Mouse (Mus musculus): ENCODE measurements around the gene Msh5. TPM values are rescaled to one million over a fixed set of nuclear protein-coding genes. Genes with fewer than 3 reads are reported as not detected.

The Msh5 gene
- total RNA-seq, 2 experiments from 2014 or later = 36.9 to 50.9 TPM

GRCm38 (mm10) chr17:35027277-35028068 is 19.1 kb downstream of the Msh5 start, which contains the start of gene Sapcd1:
Sapcd1 (minus strand) TSS chr17:35028016.
- no peak for ATAC-seq (replicated peaks; ENCODE audit: low FRiP score, poor library complexity, severe bottlenecking)

GRCm38 (mm10) chr17:35026206-35026605 is 20.3 kb downstream of the Msh5 start:
- no peak for ATAC-seq (replicated peaks; ENCODE audit: low FRiP score, poor library complexity, severe bottlenecking)

GRCm38 (mm10) chr17:35024691-35025488 is 21.7 kb downstream of the Msh5 start:
- no peak for ATAC-seq (replicated peaks; ENCODE audit: low FRiP score, poor library complexity, severe bottlenecking)

- ATAC-seq (replicated peaks; ENCODE audit: low FRiP score, poor library complexity, severe bottlenecking) = no peak
Observed at GRCm38 (mm10) chr17:35024261-35024660, 22.3 kb downstream of the Msh5 start.

- ATAC-seq (replicated peaks; ENCODE audit: low FRiP score, poor library complexity, severe bottlenecking) = no peak
Observed at GRCm38 (mm10) chr17:35023756-35024155, 22.8 kb downstream of the Msh5 start.

- ATAC-seq (replicated peaks; ENCODE audit: low FRiP score, poor library complexity, severe bottlenecking) = no peak
Observed at GRCm38 (mm10) chr17:35023221-35023620, 23.3 kb downstream of the Msh5 start.

GRCm38 (mm10) chr17:35022541-35023060 is 23.9 kb downstream of the Msh5 start:
- ATAC-seq (replicated peaks; ENCODE audit: low FRiP score, poor library complexity, severe bottlenecking) = no peak

GRCm38 (mm10) chr17:35021842-35022477 is 24.6 kb downstream of the Msh5 start:
- ATAC-seq (replicated peaks; ENCODE audit: low FRiP score, poor library complexity, severe bottlenecking) = no peak

- peak; percentile 71 for ATAC-seq (replicated peaks; ENCODE audit: low FRiP score, poor library complexity, severe bottlenecking)
Observed at GRCm38 (mm10) chr17:35021163-35021808, 25.3 kb downstream of the Msh5 start.

- no peak for ATAC-seq (replicated peaks; ENCODE audit: low FRiP score, poor library complexity, severe bottlenecking)
Observed at GRCm38 (mm10) chr17:35020551-35020950, 26.0 kb downstream of the Msh5 start.

GRCm38 (mm10) chr17:35019894-35020293 is 26.7 kb downstream of the Msh5 start:
- ATAC-seq (replicated peaks; ENCODE audit: low FRiP score, poor library complexity, severe bottlenecking) = no peak

GRCm38 (mm10) chr17:35018171-35018570 is 28.4 kb downstream of the Msh5 start:
- ATAC-seq (replicated peaks; ENCODE audit: low FRiP score, poor library complexity, severe bottlenecking) = no peak

- no peak for ATAC-seq (replicated peaks; ENCODE audit: low FRiP score, poor library complexity, severe bottlenecking)
Observed at GRCm38 (mm10) chr17:35017706-35018030, 28.9 kb downstream of the Msh5 start.

GRCm38 (mm10) chr17:35016791-35017705 is 29.5 kb downstream of the Msh5 start:
- ATAC-seq (replicated peaks; ENCODE audit: low FRiP score, poor library complexity, severe bottlenecking) = no peak

- peak; percentile 52 for ATAC-seq (replicated peaks; ENCODE audit: low FRiP score, poor library complexity, severe bottlenecking)
Observed at GRCm38 (mm10) chr17:35016376-35016775, 30.2 kb downstream of the Msh5 start, which contains the start of gene Vwa7. Vwa7 (plus strand) TSS chr17:35016579.

GRCm38 (mm10) chr17:35015296-35015695 is 31.2 kb downstream of the Msh5 start:
- no peak for ATAC-seq (replicated peaks; ENCODE audit: low FRiP score, poor library complexity, severe bottlenecking)

GRCm38 (mm10) chr17:35013221-35013620 is 33.3 kb downstream of the Msh5 start:
- ATAC-seq (replicated peaks; ENCODE audit: low FRiP score, poor library complexity, severe bottlenecking) = no peak

- no peak for ATAC-seq (replicated peaks; ENCODE audit: low FRiP score, poor library complexity, severe bottlenecking)
Observed at GRCm38 (mm10) chr17:35012430-35012829, 34.1 kb downstream of the Msh5 start.

- no peak for ATAC-seq (replicated peaks; ENCODE audit: low FRiP score, poor library complexity, severe bottlenecking)
Observed at GRCm38 (mm10) chr17:35011440-35011839, 35.1 kb downstream of the Msh5 start.

Measured in erythroid progenitor cell, adult 5-6 weeks (primary cell).